Mouse (Mus musculus): Measurements from ENCODE around the gene Vezt. TPM values are rescaled to one million over a fixed set of nuclear protein-coding genes. Genes with fewer than 3 reads are reported as not detected.

Vezt gene
- total and polyA plus RNA-seq, 3 experiments, result 17.2 to 21.2 (median 18.0) TPM

DNA sequence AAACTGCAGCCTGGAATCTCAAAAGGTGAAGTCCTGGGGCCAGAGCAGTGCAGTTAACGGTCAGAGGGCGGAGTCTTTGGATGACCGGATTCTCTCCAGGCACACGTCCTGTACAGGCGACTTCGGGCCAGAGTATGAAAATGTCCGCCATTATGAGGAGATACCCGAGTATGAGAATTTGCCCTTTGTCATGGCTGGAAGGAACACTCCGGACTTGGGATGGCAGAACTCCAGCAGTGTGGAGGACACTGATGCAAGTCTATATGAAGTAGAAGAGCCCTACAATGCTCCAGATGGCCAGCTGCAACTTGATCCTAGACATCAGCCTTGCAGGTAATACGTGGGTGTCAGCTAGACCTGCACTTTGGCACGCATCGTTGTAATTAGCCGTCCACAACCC, 9.7 kb upstream of the Vezt start:
- DNase-seq (ENCODE audit: extremely low read depth), result no peak
- in situ Hi-C loops (cut with MboI; ENCODE audit: low pct_ligation_motif_present, low pct_unique_long_range_greater_than_20kb, low sequenced_read_pairs), result no loop called here
- Histone ChIP-seq H3K36me3 (replicated peaks in 1 of 2; ENCODE audit: control insufficient read depth in 1 of 2, insufficient read depth in 1 of 2, low read length in 1 of 2) (peaks cover 26 to 58% of the 10 kb centered on the region in 2 experiments), H3K4me1 (ENCODE audit: control insufficient read depth in 1 of 2, insufficient read depth in 2 of 2) (peaks cover 4 to 37% of the 10 kb centered on the region in 2 experiments; a peak in 3 of 4 replicates), H3K9ac (ENCODE audit: insufficient read depth, low read depth) (no peak overlapping the region), H3K79me2 (replicated peaks; ENCODE audit: control insufficient read depth, extremely low read depth, insufficient read depth, poor library complexity, severe bottlenecking) (peaks cover 32% of the 10 kb centered on the region), H3K4me3 (replicated peaks in 1 of 3; ENCODE audit: low read depth in 2 of 3, low read length in 2 of 3, poor library complexity in 1 of 3) (no peak overlapping the region), H3K9me3 (replicated peaks; ENCODE audit: low read length) (peaks cover 3% of the 10 kb centered on the region), H3K27ac (ENCODE audit: insufficient read depth, low read depth) (no peak overlapping the region), H3K27me3 (replicated peaks) (no peaks in the 10 kb centered on the region), H3K4me2 (ENCODE audit: insufficient read depth, low read depth, poor library complexity, severe bottlenecking) (no peak overlapping the region)
- dilution Hi-C loops (cut with MboI; ENCODE audit: extremely low pct_ligation_motif_present, extremely low pct_unique_long_range_greater_than_20kb, low sequenced_read_pairs), result no loop called here
- no peak for TF ChIP-seq POLR2A (IDR thresholded peaks at IDR 0.05; ENCODE audit: low read depth, low read length)
- no peak for TF ChIP-seq POLR2AphosphoS2 (IDR thresholded peaks at IDR 0.05; ENCODE audit: low read depth, low read length)
- TF ChIP-seq ELF1 (IDR thresholded peaks at IDR 0.05; ENCODE audit: low read depth, low read length), result no peak
- no peak for TF ChIP-seq CHD1 (IDR thresholded peaks at IDR 0.05; ENCODE audit: low read depth, low read length)
- no peak for TF ChIP-seq ZMIZ1 (IDR thresholded peaks at IDR 0.05; ENCODE audit: low read depth, low read length)
- TF ChIP-seq USF1 (IDR thresholded peaks at IDR 0.05; ENCODE audit: low read depth, low read length), result no peak
- no peak for TF ChIP-seq ZC3H11A (IDR thresholded peaks at IDR 0.05; ENCODE audit: low read depth, low read length)
- no peak for TF ChIP-seq NELFE (IDR thresholded peaks at IDR 0.05; ENCODE audit: low read depth, low read length)
- TF ChIP-seq RAD21 (IDR thresholded peaks at IDR 0.05; ENCODE audit: low read depth, low read length), result no peak
- no peak for TF ChIP-seq MAFK (IDR thresholded peaks at IDR 0.05; ENCODE audit: insufficient replicate concordance, low read length)
- no peak for TF ChIP-seq MAZ (IDR thresholded peaks at IDR 0.05; ENCODE audit: low read depth, low read length)
- no peak for TF ChIP-seq RCOR1 (conservative IDR thresholded peaks at IDR 0.05; ENCODE audit: low read depth, low read length)
- TF ChIP-seq KAT2A (IDR thresholded peaks at IDR 0.05; ENCODE audit: insufficient replicate concordance, low read length), result no peak
- TF ChIP-seq MAX (IDR thresholded peaks at IDR 0.05; ENCODE audit: low read length), result no peak
- TF ChIP-seq IRF4 (IDR thresholded peaks at IDR 0.05; ENCODE audit: low read depth, low read length), result no peak
- TF ChIP-seq MEF2A (IDR thresholded peaks at IDR 0.05; ENCODE audit: borderline replicate concordance, low read depth, low read length), result no peak
- no peak for TF ChIP-seq MYC (IDR thresholded peaks at IDR 0.05; ENCODE audit: low read depth, low read length)
- TF ChIP-seq SMC3 (IDR thresholded peaks at IDR 0.05; ENCODE audit: low read depth, low read length), result no peak
- TF ChIP-seq ZNF384 (IDR thresholded peaks at IDR 0.05; ENCODE audit: low read depth, low read length), result no peak

- Histone ChIP-seq H3K4me1 (ENCODE audit: control insufficient read depth in 1 of 2, insufficient read depth in 2 of 2) (peaks cover 4 to 30% of the 10 kb centered on the region in 2 experiments; a peak in 3 of 4 replicates), H3K9me3 (replicated peaks; ENCODE audit: low read length) (peaks cover 3% of the 10 kb centered on the region), H3K27me3 (replicated peaks) (no peaks in the 10 kb centered on the region), H3K27ac (ENCODE audit: insufficient read depth, low read depth) (no peak overlapping the region), H3K4me3 (replicated peaks in 1 of 3; ENCODE audit: low read depth in 2 of 3, low read length in 2 of 3, poor library complexity in 1 of 3) (no peak overlapping the region), H3K36me3 (replicated peaks in 1 of 2; ENCODE audit: control insufficient read depth in 1 of 2, insufficient read depth in 1 of 2, low read length in 1 of 2) (peaks cover 26 to 56% of the 10 kb centered on the region in 2 experiments), H3K4me2 (ENCODE audit: insufficient read depth, low read depth, poor library complexity, severe bottlenecking) (no peak overlapping the region), H3K79me2 (replicated peaks; ENCODE audit: control insufficient read depth, extremely low read depth, insufficient read depth, poor library complexity, severe bottlenecking) (peaks cover 37% of the 10 kb centered on the region), H3K9ac (ENCODE audit: insufficient read depth, low read depth) (no peak overlapping the region)
- TF ChIP-seq ZMIZ1 (IDR thresholded peaks at IDR 0.05; ENCODE audit: low read depth, low read length) (no peak), CTCF (conservative IDR thresholded peaks at IDR 0.05 in 1 of 2, IDR thresholded peaks at IDR 0.05 in 1 of 2; ENCODE audit: low read depth in 2 of 2, low read length in 2 of 2) (no peak), ZC3H11A (IDR thresholded peaks at IDR 0.05; ENCODE audit: low read depth, low read length) (no peak), KAT2A (IDR thresholded peaks at IDR 0.05; ENCODE audit: insufficient replicate concordance, low read length) (no peak), MYC (IDR thresholded peaks at IDR 0.05; ENCODE audit: low read depth, low read length) (no peak), UBTF (IDR thresholded peaks at IDR 0.05; ENCODE audit: low read depth, low read length) (no peak), MAX (IDR thresholded peaks at IDR 0.05; ENCODE audit: low read length) (no peak), SMC3 (IDR thresholded peaks at IDR 0.05; ENCODE audit: low read depth, low read length) (no peak), JUND (conservative IDR thresholded peaks at IDR 0.05; ENCODE audit: low read depth, low read length) (no peak), CHD2 (IDR thresholded peaks at IDR 0.05; ENCODE audit: low read length) (no peak), EP300 (IDR thresholded peaks at IDR 0.05; ENCODE audit: low read length) (no peak), SIN3A (IDR thresholded peaks at IDR 0.05; ENCODE audit: low read length) (no peak), MAZ (IDR thresholded peaks at IDR 0.05; ENCODE audit: low read depth, low read length) (no peak), NELFE (IDR thresholded peaks at IDR 0.05; ENCODE audit: low read depth, low read length) (no peak), GABPA (IDR thresholded peaks at IDR 0.05; ENCODE audit: insufficient replicate concordance, low read depth, low read length) (no peak), HCFC1 (IDR thresholded peaks at IDR 0.05; ENCODE audit: low read depth, low read length) (no peak), PAX5 (IDR thresholded peaks at IDR 0.05; ENCODE audit: low read length) (no peak), RCOR1 (conservative IDR thresholded peaks at IDR 0.05; ENCODE audit: low read depth, low read length) (no peak), POLR2AphosphoS2 (IDR thresholded peaks at IDR 0.05; ENCODE audit: low read depth, low read length) (no peak)
- dilution Hi-C loops (cut with MboI; ENCODE audit: extremely low pct_ligation_motif_present, extremely low pct_unique_long_range_greater_than_20kb, low sequenced_read_pairs), result no loop called here
- in situ Hi-C loops (cut with MboI; ENCODE audit: low pct_ligation_motif_present, low pct_unique_long_range_greater_than_20kb, low sequenced_read_pairs), result no loop called here
- no peak for DNase-seq (ENCODE audit: extremely low read depth)
Measured at GRCm38 (mm10) chr10:94043908-94044307, 8.3 kb upstream of the Vezt start.

Measured in CH12.LX (cell line).